Mouse (Mus musculus) cerebellum, adult 8-10 months (tissue): ENCODE measurements around the gene Arf4.
"Not testable (repeated sequence)": the region's sequence is repeated elsewhere in the genome, so short reads cannot be mapped to it uniquely, and the experiment has no call there.

Source experiments
- DNase-seq: peaks from one replicate; pipeline ENCODE4 v3.0.0; 2022

Gene Arf4

GRCm38 (mm10) chr14:26663851-26664250 is 26.0 kb downstream of the Arf4 start:
- DNase-seq, result no peak

- DNase-seq, result no peak
These were observed 30.1 kb downstream of the Arf4 start for GRCm38 (mm10) chr14:26667991-26668370.

- DNase-seq, result peak; percentile 6
These were observed 30.8 kb downstream of the Arf4 start for GRCm38 (mm10) chr14:26668371-26669291.

- DNase-seq, result peak; percentile 91
These were observed 31.6 kb downstream of the Arf4 start, which contains the start of gene Pde12 for GRCm38 (mm10) chr14:26669292-26670073. Gene Pde12, minus strand, starts transcription at chr14:26669883.

- DNase-seq, result no peak
These were observed 33.1 kb downstream of the Arf4 start for GRCm38 (mm10) chr14:26670964-26671363.

GRCm38 (mm10) chr14:26671870-26672615 is 34.2 kb downstream of the Arf4 start:
- not testable (repeated sequence) for DNase-seq

- DNase-seq, result not testable (repeated sequence)
These were observed 36.7 kb downstream of the Arf4 start for GRCm38 (mm10) chr14:26674476-26675169.

GRCm38 (mm10) chr14:26675371-26675770 is 37.5 kb downstream of the Arf4 start:
- DNase-seq, result no peak

- no peak for DNase-seq
These were observed 37.9 kb downstream of the Arf4 start for GRCm38 (mm10) chr14:26675791-26676190.

- DNase-seq, result no peak
These were observed 52.9 kb downstream of the Arf4 start for GRCm38 (mm10) chr14:26690727-26691126.

GRCm38 (mm10) chr14:26691363-26691762 is 53.5 kb downstream of the Arf4 start:
- DNase-seq, result no peak

GRCm38 (mm10) chr14:26692974-26693373 is 55.1 kb downstream of the Arf4 start, which contains the start of gene Dnah12:
Gene Dnah12, plus strand, starts transcription at chr14:26693274.
- DNase-seq, result no peak

- no peak for DNase-seq
These were observed 60.0 kb downstream of the Arf4 start for GRCm38 (mm10) chr14:26697912-26698311.

- not testable (repeated sequence) for DNase-seq
These were observed 67.4 kb downstream of the Arf4 start for GRCm38 (mm10) chr14:26705246-26705645.
